Mouse (Mus musculus): ENCODE data around the gene Fbxl4. TPM values are rescaled to one million over a fixed set of nuclear protein-coding genes. Genes with fewer than 3 reads are reported as not detected.

Fbxl4 gene
- polyA plus RNA-seq, 1 experiment from 2014 or later, result 14.8 TPM

GRCm38 (mm10) chr4:22428150-22428549 lies 70.8 kb downstream of the Fbxl4 start:
- WGBS, result 86% methylated on average over 3 of the region's 3 CpGs
- H3K4me3 ChIP-seq (ENCODE audit: low read depth, low read length), result no peak overlapping the region

GRCm38 (mm10) chr4:22469575-22469974 lies 112.2 kb downstream of the Fbxl4 start:
- DNase-seq (ENCODE audit: low spot score), result no peak
- no peak overlapping the region for H3K27ac ChIP-seq (ENCODE audit: low read length)
- H3K27me3 ChIP-seq (replicated peaks; ENCODE audit: insufficient read depth, low read length), result no peaks in the 10 kb centered on the region
- no peak overlapping the region for H3K4me2 ChIP-seq (replicated peaks; ENCODE audit: low read depth, low read length)
- WGBS, result 74% methylated on average over 1 of the region's 1 CpGs
- H3K4me1 ChIP-seq (ENCODE audit: insufficient read depth, low read depth, low read length), result no peaks in the 10 kb centered on the region
- H3K36me3 ChIP-seq (ENCODE audit: insufficient read depth, low read length), result no peaks in the 10 kb centered on the region
- no peak overlapping the region for H3K4me3 ChIP-seq (ENCODE audit: low read depth, low read length)
- TF ChIP-seq EP300 (IDR thresholded peaks at IDR 0.05), result no peak
- no peaks in the 10 kb centered on the region for H3K9me3 ChIP-seq (ENCODE audit: low read length)
- no peak for ATAC-seq
- no peak overlapping the region for H3K9ac ChIP-seq (replicated peaks; ENCODE audit: low read depth)

More at GRCm38 (mm10) chr4:22428150-22428549, 70.8 kb downstream of the Fbxl4 start:
- H3K9me3 ChIP-seq (ENCODE audit: low read length), result no peaks in the 10 kb centered on the region
- H3K27ac ChIP-seq (ENCODE audit: low read length), result no peak overlapping the region
- H3K4me1 ChIP-seq (ENCODE audit: insufficient read depth, low read depth, low read length), result no peaks in the 10 kb centered on the region
- TF ChIP-seq EP300 (IDR thresholded peaks at IDR 0.05), result no peak
- no peak for TF ChIP-seq CTCF (IDR thresholded peaks at IDR 0.05)
- ATAC-seq (no peak), DNase-seq (ENCODE audit: low spot score) (no peak)
- no peak overlapping the region for H3K4me2 ChIP-seq (replicated peaks; ENCODE audit: low read depth, low read length)
- no peak overlapping the region for H3K9ac ChIP-seq (replicated peaks; ENCODE audit: low read depth)
- H3K27me3 ChIP-seq (replicated peaks; ENCODE audit: insufficient read depth, low read length), result no peaks in the 10 kb centered on the region
- H3K36me3 ChIP-seq (ENCODE audit: insufficient read depth, low read length), result no peaks in the 10 kb centered on the region

- Histone ChIP-seq H3K27me3 (replicated peaks; ENCODE audit: insufficient read depth, low read length) (peaks cover 42% of the 10 kb centered on the region), H3K4me1 (ENCODE audit: insufficient read depth, low read depth, low read length) (no peaks in the 10 kb centered on the region)
- WGBS, result under 1% methylated on average over 17 of the region's 23 CpGs
Observed at GRCm38 (mm10) chr4:22476967-22477710, 119.8 kb downstream of the Fbxl4 start.

GRCm38 (mm10) chr4:22477711-22478230 lies 120.4 kb downstream of the Fbxl4 start:
- Histone ChIP-seq H3K4me2 (replicated peaks; ENCODE audit: low read depth, low read length) (peak overlapping the region; percentile 19; the same call in 1 of the 2 replicates), H3K36me3 (ENCODE audit: insufficient read depth, low read length) (no peaks in the 10 kb centered on the region), H3K4me1 (ENCODE audit: insufficient read depth, low read depth, low read length) (no peaks in the 10 kb centered on the region), H3K27me3 (replicated peaks; ENCODE audit: insufficient read depth, low read length) (peaks cover 45% of the 10 kb centered on the region), H3K4me3 (ENCODE audit: low read depth, low read length) (no peak overlapping the region; the same call in 1 of the 2 replicates), H3K9me3 (ENCODE audit: low read length) (no peaks in the 10 kb centered on the region), H3K27ac (ENCODE audit: low read length) (no peak overlapping the region), H3K9ac (replicated peaks; ENCODE audit: low read depth) (no peak overlapping the region)
- DNase-seq (ENCODE audit: low spot score) (no peak), ATAC-seq (no peak)
- no peak for TF ChIP-seq CTCF (IDR thresholded peaks at IDR 0.05)
- TF ChIP-seq EP300 (IDR thresholded peaks at IDR 0.05), result no peak
- WGBS, result 3% methylated on average over 17 of the region's 28 CpGs

More at GRCm38 (mm10) chr4:22476967-22477710, 119.8 kb downstream of the Fbxl4 start:
- no peaks in the 10 kb centered on the region for H3K36me3 ChIP-seq (ENCODE audit: insufficient read depth, low read length)
- H3K4me3 ChIP-seq (ENCODE audit: low read depth, low read length), result no peak overlapping the region; the same call in 1 of the 2 replicates
- no peak overlapping the region for H3K9ac ChIP-seq (replicated peaks; ENCODE audit: low read depth)
- H3K4me2 ChIP-seq (replicated peaks; ENCODE audit: low read depth, low read length), result peak overlapping the region; percentile 19; the same call in 1 of the 2 replicates
- no peak overlapping the region for H3K27ac ChIP-seq (ENCODE audit: low read length)
- DNase-seq (ENCODE audit: low spot score) (peak; percentile 48), ATAC-seq (peak; percentile 26; the same call in 1 of the 2 replicates)
- H3K9me3 ChIP-seq (ENCODE audit: low read length), result no peaks in the 10 kb centered on the region
- TF ChIP-seq EP300 (IDR thresholded peaks at IDR 0.05) (no peak), CTCF (IDR thresholded peaks at IDR 0.05) (peak; percentile 70)

- no peak overlapping the region for H3K4me2 ChIP-seq (replicated peaks; ENCODE audit: low read depth, low read length)
- H3K4me1 ChIP-seq (ENCODE audit: insufficient read depth, low read depth, low read length), result no peaks in the 10 kb centered on the region
- H3K36me3 ChIP-seq (ENCODE audit: insufficient read depth, low read length), result no peaks in the 10 kb centered on the region
- WGBS, result 3% methylated on average over 30 of the region's 30 CpGs
- TF ChIP-seq EP300 (IDR thresholded peaks at IDR 0.05) (no peak), CTCF (IDR thresholded peaks at IDR 0.05) (no peak)
- ATAC-seq (no peak), DNase-seq (ENCODE audit: low spot score) (no peak)
- H3K27me3 ChIP-seq (replicated peaks; ENCODE audit: insufficient read depth, low read length), result peaks cover 54% of the 10 kb centered on the region
- H3K9ac ChIP-seq (replicated peaks; ENCODE audit: low read depth), result no peak overlapping the region
- no peak overlapping the region for H3K4me3 ChIP-seq (ENCODE audit: low read depth, low read length)
- H3K27ac ChIP-seq (ENCODE audit: low read length), result no peak overlapping the region
- no peaks in the 10 kb centered on the region for H3K9me3 ChIP-seq (ENCODE audit: low read length)
Observed at GRCm38 (mm10) chr4:22478488-22479367, 121.4 kb downstream of the Fbxl4 start.
